Mouse (Mus musculus) layer of hippocampus, adult 11-12 months (tissue): ENCODE results near the gene Celf2.

Experiments
- DNase-seq: peaks from one replicate; pipeline ENCODE4 v3.0.0; 2022; ENCODE audit warnings: low spot score

The Celf2 gene

DNA sequence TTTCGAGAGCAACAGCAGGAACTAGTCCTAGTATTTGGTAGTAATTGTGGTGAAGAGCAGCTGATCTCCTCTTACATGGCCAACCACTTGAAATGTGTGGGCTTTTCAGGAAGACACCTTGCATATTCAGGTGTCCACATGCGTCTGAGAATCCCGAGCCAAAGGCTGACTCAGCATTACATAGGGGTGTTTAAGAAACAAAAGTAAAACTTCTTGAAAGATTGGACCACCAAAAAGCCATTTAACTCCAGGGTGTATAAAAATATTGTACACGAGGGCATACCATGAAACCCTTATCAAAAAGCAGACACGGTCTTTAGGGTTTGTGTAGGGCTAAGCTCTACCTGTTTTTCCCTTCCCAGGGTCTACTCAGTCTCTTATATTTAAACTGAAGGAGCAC is 965.7 kb downstream of the Celf2 start:
- no peak for DNase-seq

DNA sequence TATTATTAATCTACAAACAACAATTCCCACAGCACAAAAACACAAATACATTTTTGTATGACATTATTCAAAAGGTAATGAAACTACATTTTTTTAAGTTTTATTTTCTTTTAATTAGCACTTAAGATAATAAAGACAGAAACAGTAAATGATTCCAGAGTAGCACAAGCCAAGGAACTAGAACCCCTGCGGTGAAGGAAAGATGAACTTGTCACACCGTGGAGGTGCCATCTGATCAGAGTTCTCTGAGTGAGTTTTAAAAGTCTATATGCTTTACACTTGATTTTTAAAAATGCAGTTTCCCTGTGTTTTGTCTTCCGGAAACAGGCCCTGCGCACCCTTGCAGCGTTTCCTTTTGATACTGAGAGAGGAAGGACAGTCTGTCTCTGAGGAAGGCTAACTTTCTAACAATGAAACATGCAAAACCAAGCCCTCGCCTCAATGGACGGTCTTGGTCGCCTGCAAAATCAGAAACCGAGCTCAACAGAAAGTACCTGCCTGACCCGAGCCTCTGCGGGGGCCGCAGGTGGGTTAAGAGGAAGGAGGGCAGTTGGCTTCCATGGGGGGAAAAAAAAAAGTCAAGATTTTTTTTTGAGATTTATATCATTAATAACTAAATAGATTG is 966.7 kb downstream of the Celf2 start:
- DNase-seq, result no peak

DNA sequence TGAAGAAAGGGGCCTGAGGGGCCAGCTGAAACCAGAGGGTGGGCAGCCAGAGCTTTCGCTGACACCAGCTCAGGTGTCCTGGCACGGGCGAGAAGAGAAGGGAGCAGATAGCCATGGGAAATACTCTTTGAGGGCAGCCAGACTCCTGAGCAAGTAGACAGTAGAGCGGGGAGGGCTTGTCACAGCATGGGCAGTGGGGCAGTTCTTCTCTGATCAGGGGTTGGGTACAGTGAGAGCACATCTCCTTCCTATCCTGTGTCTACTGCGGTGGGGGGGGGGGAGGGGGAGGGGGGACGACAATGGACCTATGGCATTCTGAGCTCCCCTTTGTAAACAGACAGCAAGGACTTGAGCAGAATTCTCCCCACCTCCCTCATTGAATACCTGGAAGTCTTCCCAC is 968.5 kb downstream of the Celf2 start:
- no peak for DNase-seq

DNA sequence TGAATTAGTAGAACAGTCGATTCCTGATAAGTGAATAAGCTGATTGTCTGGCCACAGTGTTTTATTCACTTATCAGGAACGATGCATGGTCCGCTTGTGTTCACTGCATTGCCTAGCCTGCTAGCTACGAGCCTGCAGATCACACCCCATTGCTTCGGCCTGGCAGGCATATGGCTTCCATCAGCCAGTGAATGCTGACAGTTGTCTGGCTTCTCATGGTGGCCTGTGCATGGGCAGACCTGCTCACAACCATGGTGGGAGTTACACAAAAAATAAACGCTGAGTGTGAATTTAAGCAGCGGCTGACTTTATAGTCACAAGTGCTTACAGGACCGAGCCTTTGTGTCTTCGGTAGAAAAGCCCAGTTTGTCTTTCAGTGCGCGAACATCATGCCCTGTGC is 969.3 kb downstream of the Celf2 start:
- DNase-seq, result no peak

DNA sequence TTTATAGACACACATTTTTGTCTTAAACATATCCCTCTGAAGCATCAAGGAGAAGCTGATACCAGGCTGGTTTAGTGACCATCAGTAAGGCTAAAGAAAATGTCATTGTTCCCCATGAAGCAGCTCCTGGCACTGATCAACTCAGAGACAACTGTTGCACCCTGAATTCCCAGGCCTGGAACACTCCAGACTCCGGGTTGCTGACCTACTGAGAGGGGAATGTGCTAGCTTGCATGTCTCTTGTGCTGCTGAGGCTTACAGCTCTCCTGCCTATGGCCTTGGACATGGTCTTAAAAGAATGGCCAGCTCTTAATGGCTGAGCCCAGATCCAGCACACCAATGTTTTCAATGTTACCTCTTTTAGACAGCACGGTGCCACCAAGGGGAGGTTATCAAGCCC is 970.9 kb downstream of the Celf2 start:
- no peak for DNase-seq

DNA sequence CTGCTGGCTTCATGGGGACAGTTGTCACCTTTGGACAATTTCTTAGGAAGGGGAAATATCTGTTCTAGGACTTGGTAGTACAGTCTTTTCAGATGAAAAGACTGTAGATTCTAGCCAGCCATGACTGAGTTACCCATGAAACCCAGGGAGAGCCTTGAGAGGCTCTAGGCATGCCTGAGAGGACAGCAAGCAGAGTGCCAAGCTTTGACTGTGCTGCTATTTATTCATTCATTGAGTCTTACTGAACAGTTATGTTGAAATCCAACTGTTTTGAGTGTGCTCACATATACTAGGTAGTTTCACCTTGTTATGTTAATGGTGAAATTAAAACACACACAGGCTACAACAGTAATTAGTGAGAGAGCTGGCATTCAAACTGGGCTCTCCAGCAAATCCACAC is 971.3 kb downstream of the Celf2 start:
- no peak for DNase-seq

DNA sequence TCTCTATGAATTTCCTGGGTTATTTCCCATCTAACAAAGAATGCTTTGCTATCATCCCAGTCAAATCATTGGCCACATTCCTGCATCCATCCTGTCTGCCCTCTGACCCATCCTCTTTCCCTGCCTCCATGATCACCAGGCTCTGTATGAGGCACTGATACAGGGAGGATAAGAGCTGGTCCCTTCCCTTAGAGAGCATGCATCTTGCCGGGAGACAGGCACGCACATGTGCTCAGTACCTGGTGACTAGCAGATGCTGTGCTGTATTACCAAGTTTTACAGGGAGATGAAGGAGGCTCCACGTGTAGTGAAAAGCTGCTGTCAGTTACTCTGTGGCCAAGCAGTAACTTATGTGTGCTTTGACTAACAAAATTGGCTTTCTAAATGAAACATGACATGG is 972.0 kb downstream of the Celf2 start:
- no peak for DNase-seq

DNA sequence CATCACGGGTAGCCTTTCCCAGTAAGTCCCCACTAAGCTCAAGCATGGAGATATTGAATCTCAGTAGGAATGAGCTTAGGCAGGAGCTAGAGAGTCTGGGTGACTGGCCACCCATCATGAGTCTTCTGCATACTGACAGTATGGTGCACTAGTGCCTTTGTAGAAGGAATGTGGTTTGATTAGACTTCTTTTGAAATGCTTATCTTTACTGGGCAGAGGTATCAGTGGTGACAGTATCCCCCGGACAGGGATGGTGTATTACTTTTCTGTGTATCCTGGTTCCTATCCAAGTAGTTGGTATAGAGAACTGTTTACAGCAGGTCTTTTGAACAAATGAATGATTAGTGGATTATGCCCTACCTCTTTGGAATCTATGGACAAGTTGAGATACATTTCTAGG is 973.0 kb downstream of the Celf2 start:
- no peak for DNase-seq

DNA sequence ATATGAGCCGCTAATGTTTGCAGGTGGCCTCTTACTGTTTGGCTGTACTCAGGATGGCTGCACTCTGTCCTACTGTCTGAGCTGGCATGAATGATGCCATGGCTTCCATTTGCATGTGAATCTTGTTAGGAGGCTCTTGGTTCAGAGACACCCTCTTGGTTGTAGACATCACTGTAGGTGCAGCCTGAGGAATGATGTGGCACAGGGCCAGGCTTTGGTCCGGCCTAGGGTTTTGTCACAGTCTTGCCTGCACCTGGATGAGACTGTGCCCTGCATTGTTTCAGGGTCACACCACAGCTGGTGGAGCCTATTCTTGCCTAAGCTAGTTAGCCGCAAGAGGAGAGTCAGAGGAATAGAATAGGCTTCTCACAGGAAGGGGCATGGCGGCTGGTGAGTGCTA is 977.0 kb downstream of the Celf2 start:
- no peak for DNase-seq

DNA sequence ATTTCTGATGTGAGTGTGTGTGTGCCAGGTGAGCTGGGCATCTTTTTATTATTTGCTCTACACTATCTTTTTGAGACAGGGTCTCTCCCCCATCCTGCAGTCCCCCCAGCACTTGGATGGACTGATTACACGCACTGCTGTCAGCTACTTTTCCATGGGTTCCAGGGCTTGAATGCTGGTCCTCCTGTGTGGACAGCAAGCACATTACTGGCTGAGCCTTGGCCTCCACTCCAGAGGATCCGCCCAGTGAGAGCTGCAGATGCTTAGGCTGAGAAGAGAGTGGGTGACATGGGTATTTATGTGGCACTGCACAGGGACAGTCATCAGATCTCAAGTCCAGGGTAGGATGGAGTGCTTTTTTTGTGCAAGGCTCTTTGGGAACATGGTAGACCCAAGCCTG is 981.3 kb downstream of the Celf2 start:
- no peak for DNase-seq

DNA sequence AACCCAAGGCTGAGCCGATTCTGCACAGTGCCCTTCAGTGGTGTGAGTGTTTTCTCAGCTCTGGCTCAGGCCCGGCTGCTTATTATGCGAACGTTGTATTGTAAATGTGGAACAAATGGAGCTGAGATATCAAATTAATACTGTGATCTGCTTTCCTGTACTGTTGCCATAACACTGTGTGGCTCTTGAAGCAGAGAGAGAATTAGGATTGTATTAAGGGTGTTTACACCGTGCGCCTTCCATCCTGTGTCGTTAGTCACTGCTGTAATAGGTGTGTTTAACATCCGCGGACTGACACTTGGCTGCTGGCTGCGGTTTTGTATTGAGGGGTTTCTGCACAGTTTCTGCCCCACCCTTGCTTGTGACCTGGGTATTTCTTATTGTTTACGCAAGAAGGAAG is 982.5 kb downstream of the Celf2 start:
- DNase-seq, result no peak

DNA sequence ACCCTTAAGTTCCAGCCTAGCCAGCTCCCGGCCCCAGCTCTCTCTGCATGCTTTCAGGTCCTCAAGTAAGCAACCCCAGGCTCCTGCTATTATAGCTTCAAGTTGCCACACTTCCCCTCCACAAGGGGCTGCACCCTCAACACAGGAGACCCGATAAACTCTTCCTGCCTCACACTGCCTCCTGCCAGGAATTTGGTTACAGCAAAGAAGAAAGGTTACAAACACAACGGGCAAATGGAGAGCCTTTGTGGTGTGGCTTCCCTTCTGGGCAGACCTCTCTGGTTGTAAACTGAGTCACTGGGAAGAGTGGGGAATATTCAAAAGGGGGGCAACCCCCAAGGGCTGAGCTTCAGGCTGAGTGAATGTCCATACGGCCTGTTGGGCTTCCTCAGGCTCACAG is 983.1 kb downstream of the Celf2 start:
- DNase-seq, result no peak

DNA sequence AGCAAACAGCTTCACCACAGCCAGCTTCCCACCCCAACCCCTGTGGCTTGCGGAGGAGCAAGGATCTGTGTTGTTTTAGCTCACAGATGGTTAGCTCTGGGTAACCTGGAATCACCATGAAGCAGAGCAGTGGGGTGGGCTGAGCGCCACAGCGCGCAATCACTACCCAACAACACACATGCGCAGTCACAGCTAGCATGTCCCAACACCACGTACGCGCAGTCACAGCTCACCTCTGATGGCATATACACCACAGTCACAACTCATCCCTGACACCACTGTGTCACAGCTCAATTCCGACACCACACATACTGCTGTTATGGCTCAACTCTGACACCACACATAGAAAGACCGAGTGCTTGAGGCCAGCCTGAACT is 985.5 kb downstream of the Celf2 start:
- peak; percentile 58 for DNase-seq

DNA sequence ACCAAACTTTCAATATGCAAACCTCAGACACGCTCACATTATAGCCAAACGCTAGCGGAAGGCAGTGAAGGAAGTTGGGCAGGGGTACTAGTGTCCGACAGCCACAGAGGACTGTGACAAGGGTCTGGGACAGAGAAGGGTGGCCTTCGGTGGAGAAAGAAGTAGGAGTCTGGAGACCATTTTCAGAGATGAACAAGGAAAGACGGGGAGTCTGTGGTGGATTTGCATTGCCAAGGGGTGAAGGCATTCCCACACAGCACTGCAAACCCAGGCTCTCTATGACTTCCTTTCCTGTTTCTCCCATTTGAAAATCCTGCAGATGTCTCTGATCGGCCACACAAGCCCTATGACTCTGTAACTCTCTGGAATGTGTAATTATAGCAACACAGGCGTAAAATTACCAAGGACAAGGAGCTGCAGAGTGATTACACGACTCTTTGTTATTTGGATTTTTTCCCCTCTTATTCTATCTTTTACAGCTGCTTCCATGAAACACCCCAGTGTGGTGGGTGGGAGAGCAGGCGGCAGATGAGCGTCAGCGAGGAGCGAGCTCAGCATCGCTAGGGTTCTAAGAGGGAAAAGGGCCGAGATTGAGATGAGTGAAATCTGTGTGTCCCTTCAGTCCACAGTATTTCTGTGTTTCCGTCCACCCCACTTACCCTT is 986.0 kb downstream of the Celf2 start:
- no peak for DNase-seq

DNA sequence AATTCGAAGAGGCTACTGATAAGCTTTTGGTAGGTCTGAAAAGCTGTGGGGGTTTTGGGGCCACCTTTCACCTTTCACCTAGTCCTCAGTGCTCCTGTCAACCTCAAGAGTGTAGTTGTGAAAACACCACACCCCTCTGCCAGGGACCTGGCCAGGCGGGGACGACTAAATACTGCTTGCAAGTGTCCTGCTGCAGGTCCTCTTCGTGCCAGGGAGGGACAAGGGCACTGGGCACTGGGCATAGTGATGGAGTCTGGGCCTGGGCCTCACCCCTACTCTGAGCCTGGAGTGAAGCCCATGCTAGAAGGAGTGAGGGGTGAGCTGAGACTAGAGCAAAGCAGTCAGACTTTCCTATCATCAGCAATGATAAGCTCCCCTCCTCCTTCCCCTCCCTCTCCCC is 987.0 kb downstream of the Celf2 start:
- no peak for DNase-seq

DNA sequence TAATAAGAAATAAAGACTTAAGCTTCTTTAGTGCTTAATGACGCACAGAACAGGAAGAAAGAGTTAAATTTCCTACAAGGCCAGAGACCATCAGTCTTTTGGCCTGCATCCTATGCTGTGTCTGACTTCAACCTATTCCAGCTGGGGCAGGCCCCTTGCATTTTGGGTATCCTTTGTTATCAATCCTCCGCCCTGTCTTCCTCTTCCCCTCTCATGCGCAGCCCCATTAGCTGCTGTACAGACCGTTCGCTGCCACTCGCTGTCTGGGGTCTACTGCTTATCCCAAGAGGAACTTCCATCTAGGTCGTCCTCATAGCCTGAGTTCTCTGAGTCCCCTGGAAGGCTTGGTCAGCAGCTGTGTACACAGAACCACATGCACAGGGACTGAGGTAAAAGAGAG is 996.2 kb downstream of the Celf2 start:
- DNase-seq, result no peak

DNA sequence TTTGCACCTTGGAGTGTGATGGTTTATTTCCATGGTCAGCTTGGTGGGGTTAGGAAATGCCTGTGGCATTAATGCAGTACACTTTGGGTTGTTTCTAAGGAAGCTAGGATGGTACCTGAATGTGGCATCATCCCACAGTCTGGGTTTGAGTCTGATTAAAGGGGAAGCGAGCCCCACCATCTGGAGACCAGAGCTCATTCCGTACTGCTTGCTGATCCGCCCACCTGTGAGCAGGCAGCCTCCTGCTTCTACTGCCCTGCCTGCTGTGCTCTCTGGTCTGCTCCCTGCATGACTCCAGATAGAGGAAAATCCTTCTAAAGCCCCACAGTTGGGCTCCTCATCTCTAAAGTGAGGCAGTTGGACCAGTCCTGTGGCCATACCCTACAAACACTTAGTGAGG is 1002.3 kb downstream of the Celf2 start:
- DNase-seq, result peak; percentile 41

DNA sequence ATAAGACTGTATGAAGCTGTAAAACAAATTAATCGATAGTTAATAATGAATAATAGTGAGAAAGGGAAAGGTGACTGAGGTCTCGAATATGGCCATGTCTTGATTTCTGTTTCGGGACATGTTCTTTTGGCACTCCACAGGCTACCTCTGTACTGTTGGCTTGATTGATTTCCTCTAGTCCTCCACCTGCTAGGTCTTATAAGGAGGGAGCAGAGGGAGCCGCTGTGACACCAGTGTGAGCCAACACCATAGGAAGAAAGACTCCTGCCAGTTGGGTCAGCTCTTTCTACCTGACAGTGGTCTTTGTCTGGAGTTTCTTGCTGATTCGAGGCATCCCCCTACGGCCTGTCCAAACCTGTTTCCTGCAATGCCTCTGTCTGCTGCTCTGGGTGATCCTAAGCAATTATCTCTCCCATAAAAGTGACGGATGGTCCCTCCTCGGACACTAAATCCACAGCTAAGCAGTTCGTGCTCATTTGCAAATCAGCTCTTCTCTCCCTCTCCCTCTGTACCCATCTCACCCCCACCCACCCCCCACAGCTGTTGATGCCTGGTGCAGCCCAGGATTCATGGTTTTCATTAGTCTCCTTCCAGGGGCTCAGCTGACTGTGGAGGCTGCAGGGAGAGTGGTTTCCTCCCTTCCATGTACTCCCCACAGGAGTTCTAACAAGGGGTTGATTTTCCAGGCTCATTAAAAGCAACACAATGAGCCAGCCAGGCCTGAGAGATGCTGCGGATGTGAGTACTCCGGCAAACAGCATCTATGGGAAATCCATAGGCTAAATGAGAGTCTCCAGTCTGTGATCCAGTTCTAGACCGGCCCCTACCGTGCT is 1003.2 kb downstream of the Celf2 start:
- no peak for DNase-seq

DNA sequence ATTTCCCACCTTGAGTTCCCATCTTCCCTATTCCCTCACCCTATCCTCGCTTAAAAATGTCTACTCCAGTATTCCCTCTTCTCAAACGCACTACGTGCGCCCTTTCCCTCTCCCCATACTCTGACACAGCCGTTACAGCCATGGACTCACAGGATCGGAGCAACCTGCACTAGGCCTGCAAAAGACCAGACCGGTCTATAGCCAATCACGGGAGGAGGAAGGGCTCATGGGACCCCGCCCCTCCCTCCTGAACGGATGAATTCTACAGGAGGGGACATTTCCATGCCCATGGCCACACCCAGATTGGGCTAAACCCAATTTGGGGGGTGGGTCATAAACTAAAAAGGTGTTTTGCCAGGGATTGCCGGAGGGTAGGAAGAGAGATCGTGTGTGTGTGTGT is 1003.8 kb downstream of the Celf2 start:
- no peak for DNase-seq

DNA sequence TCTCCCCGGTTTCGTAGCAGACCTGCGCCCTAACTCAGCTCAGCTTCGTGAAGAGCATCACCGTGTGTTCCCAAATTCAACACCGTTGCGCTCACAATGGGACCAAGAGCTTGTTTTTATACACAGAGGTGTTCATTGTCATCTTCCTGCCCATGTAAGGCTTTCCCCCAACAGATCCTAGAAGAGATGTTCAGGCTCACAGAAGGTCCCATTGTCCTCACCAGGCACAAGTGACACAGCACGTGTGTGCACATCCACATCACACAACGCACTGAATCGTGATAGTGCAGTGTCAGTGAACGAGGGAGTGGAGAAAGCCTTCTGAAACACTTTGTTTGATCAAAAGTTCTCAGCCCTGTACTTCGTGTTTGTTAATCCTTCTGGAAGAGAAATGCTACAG is 1011.3 kb downstream of the Celf2 start:
- DNase-seq, result no peak

DNA sequence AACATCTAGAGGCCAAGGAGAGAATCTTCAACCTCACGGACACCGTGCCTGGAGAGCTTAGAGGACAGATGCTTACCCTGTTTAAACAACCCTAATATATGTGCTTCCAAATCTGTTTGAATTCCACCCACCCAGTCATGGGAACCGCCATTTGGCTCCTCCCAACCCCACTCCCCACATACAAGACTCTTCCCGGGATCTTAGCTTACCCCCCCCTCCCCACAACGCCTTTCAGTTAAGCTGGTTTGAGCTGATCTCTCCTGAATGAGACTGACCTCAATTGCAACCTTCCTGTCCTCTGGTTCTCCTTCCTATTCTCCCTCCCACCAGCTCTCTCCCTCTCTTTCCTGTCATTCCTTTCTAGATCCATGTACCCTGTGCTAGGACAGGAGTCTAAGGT is 1011.7 kb downstream of the Celf2 start:
- DNase-seq, result no peak

DNA sequence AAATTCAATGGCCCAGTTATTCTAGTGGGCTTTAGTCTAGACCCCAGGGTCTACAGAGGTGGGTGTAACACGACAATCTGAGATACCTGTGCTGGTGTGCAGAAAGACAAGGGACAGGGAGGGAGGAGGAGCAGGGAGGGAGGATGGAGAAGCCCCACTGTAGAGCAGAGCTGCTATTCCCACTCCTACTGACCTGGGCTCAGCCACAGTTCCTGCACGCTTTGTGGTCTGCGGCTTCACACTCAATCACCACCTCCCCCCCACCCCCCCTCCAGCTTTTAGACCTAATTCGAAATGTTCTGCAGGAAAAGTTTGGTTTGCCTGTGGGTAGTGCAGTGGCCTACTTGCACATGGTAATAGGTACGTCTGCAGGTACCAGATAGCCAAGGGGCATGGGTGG is 1015.5 kb downstream of the Celf2 start:
- no peak for DNase-seq

DNA sequence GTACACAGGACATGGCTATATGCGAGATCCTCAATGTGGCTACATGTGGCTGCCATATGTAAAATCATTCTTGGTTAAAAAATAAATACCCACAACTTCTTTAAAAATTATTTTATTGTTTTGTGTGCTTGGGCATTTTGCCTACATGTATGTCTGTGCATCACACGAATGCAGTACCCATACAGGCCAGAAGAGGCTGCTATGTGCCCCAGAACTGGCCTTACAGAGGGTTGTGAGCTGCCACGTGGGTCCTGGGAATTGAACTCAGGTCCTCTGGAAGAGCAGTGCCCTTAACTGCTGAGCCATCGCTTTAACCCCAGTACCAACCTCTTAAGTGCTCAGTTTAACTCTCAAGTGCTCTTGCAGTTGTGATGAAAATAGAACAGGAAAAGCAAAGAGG is 1018.5 kb downstream of the Celf2 start:
- DNase-seq, result no peak

DNA sequence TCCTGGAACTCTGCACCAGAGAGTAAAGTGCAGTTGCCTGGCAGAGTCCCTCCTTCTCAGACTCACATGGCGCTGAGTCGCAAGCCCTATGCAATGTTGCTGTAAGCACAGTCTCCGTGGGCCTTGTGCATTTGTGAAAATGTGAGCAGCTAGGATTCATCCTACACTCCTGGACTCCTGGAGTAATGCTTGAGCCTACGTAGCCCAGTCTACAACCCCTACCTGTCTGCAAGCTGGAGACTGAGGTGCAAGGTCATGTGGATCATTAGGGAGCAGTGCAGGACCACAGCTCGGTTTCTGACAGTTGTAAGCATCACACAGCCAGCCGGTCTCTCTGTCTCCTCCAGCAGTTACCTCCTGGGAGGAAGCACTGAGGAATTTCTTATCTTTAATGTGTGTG is 1019.3 kb downstream of the Celf2 start:
- DNase-seq, result no peak
